Mouse (Mus musculus) cortical plate, adult 2 months (tissue): Measurements from ENCODE around the gene Spem1. TPM values are rescaled to one million over a fixed set of nuclear protein-coding genes. Genes with fewer than 3 reads are reported as not detected.

ENCODE experiments used
- H3K27ac ChIP-seq: fragments of 200-500 bp; 2 replicates; pipeline ENCODE4 v1.5.1; 2012; ENCODE audit warnings: low read length, control low read depth, inconsistent platforms; ENCODE audit not compliant: insufficient read depth
- H3K4me1 ChIP-seq: fragments of 200-500 bp; 2 replicates; pipeline ENCODE4 v1.6.1; 2011; ENCODE audit warnings: low read length; ENCODE audit not compliant: control insufficient read depth, insufficient read depth
- H3K4me3 ChIP-seq: fragments of 200-500 bp; 2 replicates; pipeline ENCODE4 v1.5.1; 2011; ENCODE audit warnings: mild to moderate bottlenecking, low read length, control low read depth; ENCODE audit not compliant: insufficient read depth
- CTCF ChIP-seq: fragments of 200-500 bp; IDR thresholded peaks from 2 replicates; pipeline ENCODE4 v1.5.1; 2011; ENCODE audit warnings: mild to moderate bottlenecking, control low read depth, low read length; ENCODE audit not compliant: insufficient read depth; ENCODE audit errors: extremely low read depth
- POLR2A ChIP-seq: fragments of 200-500 bp; IDR thresholded peaks from 2 replicates; pipeline ENCODE4 v1.6.1; 2011; ENCODE audit warnings: mild to moderate bottlenecking, low read length, control low read depth; ENCODE audit not compliant: insufficient read depth; ENCODE audit errors: extremely low read depth
- polyA plus RNA-seq: library from polyadenylated mRNA; depleted of rRNA; stranded (reverse); fragments of >200 nt; gene quantifications from 2 replicates; pipeline ENCODE4 v1.2.3, GENCODE M21; 2012; rRNA removed

Spem1 gene
- polyA plus RNA-seq, 1 experiment = 0.10 TPM

DNA sequence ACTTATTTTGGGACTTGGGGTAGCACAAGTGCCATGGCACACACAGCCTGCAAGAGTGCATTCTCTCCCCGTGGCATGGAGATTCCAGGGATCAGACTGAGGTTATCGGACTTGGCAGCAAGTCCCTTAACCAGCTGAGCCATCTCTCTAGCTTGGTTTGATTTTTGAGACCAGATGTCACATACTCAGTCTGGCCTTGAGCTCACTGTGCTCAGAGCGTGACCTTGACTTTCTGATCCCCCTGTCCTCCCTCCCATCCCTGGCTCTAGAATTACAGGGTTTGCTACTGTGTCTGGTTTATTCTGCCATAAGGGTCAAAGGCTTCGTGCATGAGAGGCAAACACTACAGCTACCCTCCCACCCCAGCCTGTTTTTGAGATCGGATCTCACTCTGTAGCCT is 32.5 kb downstream of the Spem1 start:
- Histone ChIP-seq H3K4me3 (no peak overlapping the region), H3K4me1 (no peaks in the 10 kb centered on the region; the same call in 1 of the 2 replicates), H3K27ac (no peak overlapping the region)
- TF ChIP-seq CTCF (no peak), POLR2A (no peak)

DNA sequence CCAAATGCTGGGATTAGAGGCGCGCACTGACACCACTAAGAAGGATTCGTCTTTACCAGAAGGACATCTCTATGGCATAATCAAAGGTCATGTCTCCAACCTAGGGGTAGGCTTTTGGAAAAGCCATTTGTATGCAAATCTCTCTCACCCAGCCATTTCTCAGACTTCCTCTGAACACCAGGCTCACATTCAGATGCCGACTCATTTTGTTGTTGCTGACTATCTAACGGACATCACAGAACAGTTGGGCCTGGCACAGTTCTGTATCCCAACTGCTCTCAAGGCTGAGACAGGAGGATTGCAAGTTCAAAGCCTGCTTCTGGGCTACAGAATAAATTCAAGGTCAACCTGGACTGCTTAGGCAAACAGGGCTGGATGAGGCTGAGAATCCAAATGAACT is 34.7 kb downstream of the Spem1 start:
- no peak overlapping the region for H3K4me3 ChIP-seq
- TF ChIP-seq CTCF = no peak
- TF ChIP-seq POLR2A = no peak
- no peaks in the 10 kb centered on the region; the same call in 1 of the 2 replicates for H3K4me1 ChIP-seq
- H3K27ac ChIP-seq = no peak overlapping the region

DNA sequence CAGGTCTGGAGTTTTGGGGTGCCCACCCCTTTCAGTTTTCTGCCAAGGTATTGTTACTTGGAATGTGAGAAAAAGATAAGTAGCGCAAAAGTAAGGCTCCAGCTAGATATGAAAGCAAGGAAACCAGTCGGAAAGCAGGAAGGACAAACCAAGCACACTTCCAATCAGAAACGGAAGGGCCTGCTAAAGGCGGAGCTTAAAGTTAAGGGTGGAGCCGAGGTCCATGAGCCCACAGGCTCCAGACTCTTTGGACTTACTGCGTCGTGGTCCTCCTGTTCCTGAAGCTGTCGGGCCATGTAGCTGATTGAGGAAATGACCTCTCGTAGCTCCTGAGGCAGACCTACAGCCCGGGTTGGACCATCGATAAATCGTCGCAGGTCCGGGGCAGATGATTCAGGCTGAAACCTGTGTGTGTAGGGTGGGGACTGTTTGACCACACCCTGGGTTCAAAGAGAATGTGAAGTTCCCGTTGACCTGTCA is 37.1 kb downstream of the Spem1 start:
- TF ChIP-seq CTCF (no peak), POLR2A (peak; percentile 28; the same call in 1 of the 2 replicates)
- Histone ChIP-seq H3K27ac (no peak overlapping the region), H3K4me3 (no peak overlapping the region), H3K4me1 (no peaks in the 10 kb centered on the region)

DNA sequence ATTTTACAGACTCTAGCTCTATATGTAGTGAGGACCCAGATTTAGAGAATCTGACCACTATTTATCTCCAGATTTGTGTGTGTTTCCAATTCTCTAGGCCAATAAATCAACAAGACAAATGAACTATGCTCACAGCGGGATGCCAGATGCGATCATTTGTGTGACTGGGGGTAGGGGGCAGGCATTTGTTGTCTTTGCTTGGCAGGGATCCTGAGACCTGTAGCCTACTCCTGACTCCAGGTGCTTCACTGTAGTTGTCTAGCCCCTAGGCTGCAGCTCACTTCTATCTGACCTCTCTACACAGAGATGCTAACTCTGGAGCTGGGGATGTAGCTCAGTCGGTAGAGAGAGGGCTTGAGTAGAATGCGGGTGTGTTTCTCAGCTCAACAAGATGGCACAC is 40.2 kb downstream of the Spem1 start:
- no peaks in the 10 kb centered on the region for H3K4me1 ChIP-seq
- H3K27ac ChIP-seq = no peak overlapping the region
- H3K4me3 ChIP-seq = no peak overlapping the region
- TF ChIP-seq CTCF (no peak), POLR2A (no peak)

DNA sequence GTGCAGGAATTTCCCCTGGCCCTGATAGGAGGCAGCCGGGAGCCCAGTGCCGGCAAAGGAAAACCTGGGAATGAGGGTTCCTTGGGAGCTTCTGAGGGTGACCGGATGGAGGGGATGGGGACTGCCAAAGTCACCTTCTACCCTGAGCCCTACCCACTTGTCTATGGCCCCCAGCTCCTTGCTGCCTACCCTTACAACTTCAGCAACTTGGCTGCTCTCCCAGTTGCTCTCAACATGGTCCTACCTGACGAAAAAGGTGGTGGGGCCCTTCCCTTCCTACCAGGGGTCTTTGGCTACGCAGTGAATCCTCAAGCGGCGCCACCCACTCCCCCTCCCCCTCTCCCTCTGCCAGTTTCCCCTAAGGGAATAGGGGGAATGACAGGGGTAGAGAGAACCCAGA is 43.0 kb downstream of the Spem1 start:
- no peak overlapping the region for H3K4me3 ChIP-seq
- H3K27ac ChIP-seq = no peak overlapping the region
- TF ChIP-seq POLR2A (no peak), CTCF (no peak)
- H3K4me1 ChIP-seq = no peaks in the 10 kb centered on the region

DNA sequence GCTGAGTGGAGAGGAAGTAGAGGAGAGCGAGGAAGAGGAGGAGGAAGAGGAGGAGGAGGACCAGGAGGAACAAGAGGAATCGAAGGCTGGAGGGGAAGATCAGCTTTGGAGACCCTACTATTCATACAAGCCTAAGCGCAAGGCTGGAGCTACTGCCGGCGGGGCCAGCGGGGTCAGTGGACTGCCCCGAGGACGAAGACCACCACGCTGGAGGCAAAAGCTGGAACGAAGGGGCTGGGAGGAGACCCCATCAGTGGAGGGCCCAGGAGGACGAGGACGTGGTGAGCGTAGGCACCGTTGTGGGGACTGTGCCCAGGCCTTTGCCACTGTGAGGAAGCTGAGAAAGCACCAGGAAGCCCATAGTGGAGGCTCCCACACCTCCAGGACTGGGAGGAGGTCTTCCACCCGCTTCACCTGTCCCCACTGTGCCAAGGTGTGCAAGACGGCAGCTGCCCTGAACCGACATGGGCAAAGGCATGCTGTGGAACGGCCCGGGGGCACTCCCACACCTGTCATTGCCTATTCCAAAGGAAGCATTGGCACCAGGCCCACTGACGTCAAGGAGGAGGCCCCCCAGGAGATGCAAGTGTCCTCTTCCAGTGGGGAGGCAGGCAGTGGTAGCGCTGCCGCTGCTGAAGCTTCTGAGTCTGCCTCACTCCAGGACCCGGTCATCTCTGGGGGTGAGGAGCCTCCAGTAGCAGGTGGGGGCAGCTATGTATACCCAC is 43.6 kb downstream of the Spem1 start:
- Histone ChIP-seq H3K4me1 (no peaks in the 10 kb centered on the region), H3K4me3 (no peak overlapping the region), H3K27ac (no peak overlapping the region)
- no peak for TF ChIP-seq POLR2A
- TF ChIP-seq CTCF = no peak

DNA sequence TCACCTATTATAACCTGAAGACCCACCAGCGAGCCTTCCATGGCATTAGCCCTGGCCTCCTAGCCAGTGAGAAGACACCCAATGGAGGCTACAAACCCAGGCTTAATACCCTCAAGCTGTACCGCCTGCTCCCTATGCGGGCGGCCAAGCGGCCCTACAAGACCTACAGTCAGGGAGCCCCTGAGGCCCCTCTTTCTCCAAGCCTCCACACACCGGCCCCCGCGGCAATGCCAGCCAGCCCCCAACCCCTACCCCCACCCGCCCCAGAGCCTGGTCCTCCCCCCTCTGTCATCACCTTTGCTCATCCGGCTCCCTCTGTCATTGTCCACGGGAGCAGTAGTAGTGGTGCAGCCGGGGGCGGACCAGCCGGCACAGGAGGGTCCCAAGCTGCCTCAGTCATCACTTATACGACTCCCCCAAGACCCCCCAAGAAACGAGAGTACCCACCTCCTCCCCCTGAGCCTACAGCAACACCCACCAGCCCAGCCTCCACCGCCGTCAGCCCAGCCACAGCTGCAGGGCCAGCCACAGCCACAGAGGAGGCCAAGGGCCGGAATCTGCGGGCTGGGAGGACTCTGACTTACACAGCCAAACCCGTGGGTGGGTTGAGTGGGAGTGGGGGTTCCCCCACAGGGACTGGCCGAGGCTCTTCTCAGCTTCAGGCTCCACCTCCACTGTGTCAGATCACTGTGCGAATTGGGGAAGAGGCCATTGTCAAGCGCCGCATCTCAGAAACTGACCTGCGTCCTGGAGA is 44.3 kb downstream of the Spem1 start:
- H3K4me3 ChIP-seq = no peak overlapping the region
- H3K4me1 ChIP-seq = no peaks in the 10 kb centered on the region
- H3K27ac ChIP-seq = no peak overlapping the region
- TF ChIP-seq CTCF = no peak

DNA sequence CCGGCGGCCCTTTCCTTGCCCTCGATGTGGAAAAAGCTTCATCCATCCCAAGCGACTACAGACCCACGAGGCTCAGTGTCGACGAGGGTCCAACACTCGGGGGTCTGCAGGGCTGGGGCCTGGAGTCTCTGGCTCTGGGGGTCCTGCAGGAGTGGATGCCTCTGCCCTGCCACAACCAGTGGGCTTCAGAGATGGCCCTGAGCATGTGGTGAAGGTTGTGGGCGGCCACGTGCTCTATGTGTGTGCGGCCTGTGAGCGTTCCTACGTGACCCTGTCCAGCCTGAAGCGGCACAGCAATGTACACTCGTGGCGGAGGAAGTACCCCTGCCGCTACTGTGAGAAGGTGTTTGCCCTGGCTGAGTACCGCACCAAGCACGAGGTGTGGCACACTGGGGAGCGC is 45.5 kb downstream of the Spem1 start:
- H3K4me1 ChIP-seq = no peaks in the 10 kb centered on the region
- H3K4me3 ChIP-seq = no peak overlapping the region
- TF ChIP-seq POLR2A = no peak
- TF ChIP-seq CTCF = no peak
- no peak overlapping the region for H3K27ac ChIP-seq

DNA sequence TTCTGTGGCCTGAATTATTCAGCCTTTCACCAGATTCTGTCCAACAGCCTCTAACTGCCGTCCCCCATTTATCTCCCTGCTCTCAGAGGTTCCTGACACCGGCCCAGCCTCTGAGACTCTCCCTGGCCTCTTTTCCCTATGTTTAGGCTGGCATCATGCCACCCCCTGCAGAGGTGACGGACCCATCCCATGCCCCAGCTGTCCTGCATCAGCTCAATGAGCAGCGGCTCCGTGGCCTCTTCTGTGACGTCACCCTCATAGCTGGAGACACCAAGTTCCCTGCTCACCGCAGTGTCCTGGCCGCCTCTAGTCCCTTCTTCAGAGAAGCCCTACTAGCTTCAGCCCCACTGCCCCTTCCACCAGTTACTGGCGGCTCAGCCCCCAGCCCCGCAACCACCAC is 46.3 kb downstream of the Spem1 start:
- no peaks in the 10 kb centered on the region for H3K4me1 ChIP-seq
- no peak overlapping the region for H3K4me3 ChIP-seq
- H3K27ac ChIP-seq = no peak overlapping the region
- no peak for TF ChIP-seq POLR2A
- no peak for TF ChIP-seq CTCF

DNA sequence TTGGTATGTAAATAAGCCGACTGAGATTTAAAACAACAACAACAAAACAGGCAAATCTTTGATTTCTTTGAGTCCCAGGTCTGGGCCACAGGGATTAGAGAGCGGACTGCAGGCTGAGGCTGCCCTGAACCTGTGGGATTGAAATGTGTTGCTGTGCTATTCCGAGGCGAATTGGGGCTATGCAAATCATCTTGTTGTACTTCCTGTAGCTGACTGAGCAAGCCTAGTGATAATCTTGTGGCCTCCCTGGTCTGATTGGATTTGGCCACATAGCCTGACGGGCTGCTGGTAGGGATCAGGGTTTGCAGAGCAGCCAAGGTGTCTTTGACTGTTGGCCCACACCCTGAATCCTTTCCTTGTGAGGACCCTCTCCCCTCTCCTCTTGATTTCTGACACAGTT is 47.0 kb downstream of the Spem1 start:
- Histone ChIP-seq H3K4me3 (no peak overlapping the region), H3K27ac (no peak overlapping the region)
- TF ChIP-seq CTCF (no peak), POLR2A (no peak)

More for the DNA sequence above, 47.0 kb downstream of the Spem1 start:
- H3K4me1 ChIP-seq = no peaks in the 10 kb centered on the region

Other genes starting within 250 kb of the Spem1 start
- 13.6 and 14.3 TPM in 2 replicates for gene Wrap53, start 241.9 kb downstream of the Spem1 start, polyA plus RNA-seq
- 33.9 and 35.1 TPM in 2 replicates for gene Trp53, start 241.8 kb downstream of the Spem1 start, polyA plus RNA-seq
- 362 and 374 TPM in 2 replicates for gene Atp1b2, start 216.2 kb downstream of the Spem1 start, polyA plus RNA-seq
- 0.06 and 0.08 TPM in 2 replicates for gene Shbg, start 204.3 kb downstream of the Spem1 start, polyA plus RNA-seq
- 18.1 and 21.1 TPM in 2 replicates for gene Sat2, start 200.2 kb downstream of the Spem1 start, polyA plus RNA-seq
- gene Fxr2, start 189.2 kb downstream of the Spem1 start, polyA plus RNA-seq = 132 and 158 TPM in 2 replicates
- 0.25 and 0.28 TPM in 2 replicates for gene Sox15, start 166.9 kb downstream of the Spem1 start, polyA plus RNA-seq
- 89.7 and 92.8 TPM in 2 replicates for gene Mpdu1, start 159.5 kb downstream of the Spem1 start, polyA plus RNA-seq
- gene Cd68, start 156.0 kb downstream of the Spem1 start, polyA plus RNA-seq = 11.3 and 13.1 TPM in 2 replicates
- gene Eif4a1, start 149.8 kb downstream of the Spem1 start, polyA plus RNA-seq = 323 and 335 TPM in 2 replicates
- 120 and 133 TPM in 2 replicates for gene Senp3, start 140.1 kb downstream of the Spem1 start, polyA plus RNA-seq
- gene Tnfsf13, start 136.4 kb downstream of the Spem1 start, polyA plus RNA-seq = 6.1 and 7.5 TPM in 2 replicates
- gene Tnfsf12, start 126.3 kb downstream of the Spem1 start, polyA plus RNA-seq = 19.8 and 22.5 TPM in 2 replicates
- gene Tnfsfm13, start 126.1 kb downstream of the Spem1 start, polyA plus RNA-seq = 3.8 and 4.3 TPM in 2 replicates
- gene Polr2a, start 63.5 kb downstream of the Spem1 start, polyA plus RNA-seq = 21.7 and 23.2 TPM in 2 replicates
- 0.06 TPM in 1 of 2 replicates, not detected in the other for gene Slc35g3, start 60.2 kb downstream of the Spem1 start, polyA plus RNA-seq
- 56.7 and 58.2 TPM in 2 replicates for gene Zbtb4, start 56.3 kb downstream of the Spem1 start, polyA plus RNA-seq
- gene Chrnb1, start 26.2 kb downstream of the Spem1 start, polyA plus RNA-seq = 1.4 and 2.1 TPM in 2 replicates
- 17.3 and 17.6 TPM in 2 replicates for gene Fgf11, start 20.3 kb downstream of the Spem1 start, polyA plus RNA-seq
- gene Tmem102, start 16.6 kb downstream of the Spem1 start, polyA plus RNA-seq = 0.06 TPM in 1 of 2 replicates, not detected in the other
- gene Gm39566, start 6.9 kb downstream of the Spem1 start, polyA plus RNA-seq = not detected in 2 replicates
- gene Spem2, start 3.7 kb downstream of the Spem1 start, polyA plus RNA-seq = not detected in 2 replicates
- gene Nlgn2, start 15.6 kb upstream of the Spem1 start, polyA plus RNA-seq = 112 and 116 TPM in 2 replicates
- 234 and 244 TPM in 2 replicates for gene Tmem256, start 16.3 kb upstream of the Spem1 start, polyA plus RNA-seq
- gene Plscr3, start 24.2 kb upstream of the Spem1 start, polyA plus RNA-seq = 35.3 and 36.5 TPM in 2 replicates
- gene Tnk1, start 36.5 kb upstream of the Spem1 start, polyA plus RNA-seq = 0.08 and 0.25 TPM in 2 replicates
- gene Tmem95, start 55.8 kb upstream of the Spem1 start, polyA plus RNA-seq = not detected in 2 replicates
- gene Kctd11, start 59.2 kb upstream of the Spem1 start, polyA plus RNA-seq = 1.5 and 1.7 TPM in 2 replicates
- gene Acap1, start 73.4 kb upstream of the Spem1 start, polyA plus RNA-seq = 0.13 and 0.26 TPM in 2 replicates
- 0.19 and 0.38 TPM in 2 replicates for gene 2810408A11Rik, start 78.8 kb upstream of the Spem1 start, polyA plus RNA-seq
- 98.3 and 107 TPM in 2 replicates for gene Neurl4, start 78.9 kb upstream of the Spem1 start, polyA plus RNA-seq
- gene Gps2, start 91.7 kb upstream of the Spem1 start, polyA plus RNA-seq = 53.5 and 55.2 TPM in 2 replicates
- gene Eif5a, start 99.8 kb upstream of the Spem1 start, polyA plus RNA-seq = 577 and 581 TPM in 2 replicates
- 18.1 and 21.1 TPM in 2 replicates for gene Ybx2, start 113.6 kb upstream of the Spem1 start, polyA plus RNA-seq
- 1.5 and 1.7 TPM in 2 replicates for gene Slc2a4, start 126.0 kb upstream of the Spem1 start, polyA plus RNA-seq
- not detected in 2 replicates for gene Cldn7, start 142.6 kb upstream of the Spem1 start, polyA plus RNA-seq
- 121 and 139 TPM in 2 replicates for gene Ctdnep1, start 159.0 kb upstream of the Spem1 start, polyA plus RNA-seq
- gene Elp5, start 160.3 kb upstream of the Spem1 start, polyA plus RNA-seq = 121 and 126 TPM in 2 replicates
- 330 and 334 TPM in 2 replicates for gene Gabarap, start 169.0 kb upstream of the Spem1 start, polyA plus RNA-seq
- 37.6 and 38.2 TPM in 2 replicates for gene Phf23, start 173.6 kb upstream of the Spem1 start, polyA plus RNA-seq
- 26.9 and 30.4 TPM in 2 replicates for gene Dvl2, start 178.4 kb upstream of the Spem1 start, polyA plus RNA-seq
- gene Acadvl, start 193.2 kb upstream of the Spem1 start, polyA plus RNA-seq = 66.5 and 71.6 TPM in 2 replicates
- gene Dlg4, start 194.8 kb upstream of the Spem1 start, polyA plus RNA-seq = 816 and 828 TPM in 2 replicates
- gene Asgr1, start 231.9 kb upstream of the Spem1 start, polyA plus RNA-seq = 2.3 and 3.5 TPM in 2 replicates